Mouse (Mus musculus) urinary bladder, postnatal 10 days (tissue): ENCODE data around the gene Plcb3.
A peak's percentile ranks its signal among the peaks of the same experiment; 100 is the strongest.
"Not testable (repeated sequence)": the region's sequence is repeated elsewhere in the genome, so short reads cannot be mapped to it uniquely, and the experiment has no call there.

Experiments used
- DNase-seq: peaks from one replicate; pipeline ENCODE4 v3.0.0; 2022; ENCODE audit warnings: low spot score

The Plcb3 gene

DNA sequence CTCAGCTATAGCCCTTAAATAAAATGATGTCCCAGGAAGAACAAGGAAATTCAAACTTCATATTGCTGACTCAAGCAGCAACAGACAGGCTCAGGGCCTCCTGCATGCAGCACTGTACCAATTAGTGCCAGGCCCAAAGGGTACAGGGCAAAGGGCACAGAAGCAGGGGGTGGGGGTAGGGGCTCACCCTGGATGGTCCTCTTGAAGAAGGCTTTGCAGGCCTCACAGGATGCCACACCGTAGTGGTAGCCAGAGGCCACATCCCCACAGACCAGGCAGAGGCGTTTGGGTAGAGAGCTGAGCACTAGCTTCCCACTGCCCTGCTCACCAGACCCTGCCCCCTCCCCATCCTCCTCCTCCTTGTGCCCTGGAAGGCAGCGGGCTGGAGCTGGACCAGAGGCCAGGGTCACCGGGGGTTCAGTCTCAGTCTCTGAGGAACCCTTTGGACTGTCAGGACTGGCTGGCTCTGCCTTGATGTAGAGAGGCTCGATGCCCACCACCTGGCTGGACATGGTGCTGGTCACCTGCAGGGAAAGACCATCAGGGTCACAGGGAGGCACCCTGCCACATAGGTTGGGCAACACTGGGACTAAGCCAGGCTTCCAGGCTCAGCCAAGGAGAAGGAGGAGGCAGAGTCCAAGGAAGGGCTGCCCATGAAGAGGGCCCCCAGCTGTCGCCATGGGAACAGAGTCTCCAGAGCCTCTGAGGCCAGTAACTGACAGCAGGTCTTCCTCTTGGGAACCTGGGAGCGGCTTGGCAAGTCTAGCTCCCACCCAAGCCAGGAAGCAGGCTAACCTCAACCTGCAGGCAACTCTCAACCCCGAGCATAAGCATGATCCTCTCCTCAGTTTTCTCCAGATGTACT lies 56.2 kb downstream of the Plcb3 start:
- DNase-seq, result no peak

GRCm38 (mm10) chr19:6919431-6919830 lies 56.8 kb downstream of the Plcb3 start:
- no peak for DNase-seq

- no peak for DNase-seq
These were observed 57.9 kb downstream of the Plcb3 start for GRCm38 (mm10) chr19:6918321-6918720.

- DNase-seq, result no peak
These were observed 59.8 kb downstream of the Plcb3 start for GRCm38 (mm10) chr19:6916496-6916895.

DNA sequence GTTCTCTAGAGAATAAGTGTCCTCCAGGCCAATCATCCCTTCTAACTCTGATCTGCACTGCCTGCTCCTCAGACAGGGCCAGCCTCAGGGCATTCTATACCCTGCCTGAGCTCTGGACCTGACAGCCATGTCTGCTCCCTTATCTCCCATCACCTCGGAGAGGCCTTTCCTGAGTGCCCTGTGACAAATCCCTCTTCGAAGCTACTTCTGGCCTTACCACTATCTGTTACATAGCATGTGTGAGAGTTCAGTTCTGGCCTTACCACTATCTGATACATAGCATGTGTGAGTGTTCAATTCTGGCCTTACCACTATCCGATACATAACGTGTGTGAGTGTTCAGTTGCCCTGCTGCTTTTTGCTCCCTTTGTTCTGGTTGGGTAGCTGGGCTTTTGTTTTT lies 61.0 kb downstream of the Plcb3 start:
- no peak for DNase-seq

GRCm38 (mm10) chr19:6914540-6914939 lies 61.7 kb downstream of the Plcb3 start:
- DNase-seq, result no peak

- DNase-seq, result no peak
These were observed 62.3 kb downstream of the Plcb3 start for GRCm38 (mm10) chr19:6913991-6914390.

- DNase-seq, result no peak
These were observed 63.2 kb downstream of the Plcb3 start for GRCm38 (mm10) chr19:6913036-6913435.

DNA sequence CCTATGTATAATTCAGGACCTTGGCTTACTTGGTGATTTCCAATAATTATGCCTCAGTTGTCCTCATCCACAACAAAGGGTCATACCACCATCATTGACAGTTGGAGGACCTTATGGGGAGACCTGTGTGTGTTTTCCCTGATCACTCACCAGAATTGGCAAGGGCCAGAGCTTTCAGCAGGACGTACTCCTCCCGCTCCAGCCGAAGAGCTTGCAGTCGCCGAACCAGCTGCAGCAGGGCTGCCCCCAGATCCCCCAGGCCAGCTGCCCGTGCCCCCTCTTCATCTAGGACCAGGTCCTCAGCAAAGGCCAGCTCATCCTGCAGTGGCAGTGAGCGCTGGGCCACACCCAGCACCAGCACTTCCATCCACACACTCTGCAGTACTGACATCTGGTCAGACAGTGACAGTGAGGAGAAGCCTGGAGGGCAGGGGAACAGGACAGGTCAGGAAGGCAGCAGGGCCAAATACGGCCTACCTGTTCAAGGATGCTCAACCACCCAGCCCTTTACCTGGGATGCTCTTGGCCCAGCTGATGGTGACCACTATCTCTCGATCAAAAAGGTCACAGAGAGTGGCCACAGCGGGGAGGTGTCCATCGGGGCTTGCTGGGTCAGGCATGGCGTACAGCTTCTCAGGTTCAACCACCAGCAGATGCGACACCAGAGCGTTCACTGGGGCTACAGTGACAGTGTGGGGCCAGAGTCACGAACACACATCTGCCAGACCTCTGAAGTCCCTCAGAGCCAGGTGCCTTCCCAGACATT lies 63.9 kb downstream of the Plcb3 start:
- DNase-seq, result no peak

GRCm38 (mm10) chr19:6911101-6912074 lies 64.9 kb downstream of the Plcb3 start:
- DNase-seq, result no peak

DNA sequence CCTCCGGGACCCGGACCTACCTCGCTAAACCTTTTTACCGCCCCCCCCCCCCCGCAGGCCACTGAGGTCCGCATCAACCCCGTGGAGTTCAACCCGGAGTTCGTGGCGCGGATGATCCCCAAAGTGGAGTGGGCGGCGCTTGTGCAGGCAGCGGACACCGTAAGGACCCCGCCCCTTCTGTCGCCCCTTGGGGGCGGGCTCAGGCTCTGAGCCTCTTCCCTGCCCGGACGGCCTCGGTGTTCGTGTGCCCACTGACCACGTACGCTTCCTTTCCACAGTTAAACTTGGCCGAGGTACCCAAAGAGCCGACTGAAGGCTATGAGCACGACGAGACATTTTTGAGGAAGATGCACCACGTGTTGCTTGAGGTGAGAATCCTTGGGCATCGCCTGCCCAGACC lies 66.0 kb downstream of the Plcb3 start:
- DNase-seq, result not testable (repeated sequence)

DNA sequence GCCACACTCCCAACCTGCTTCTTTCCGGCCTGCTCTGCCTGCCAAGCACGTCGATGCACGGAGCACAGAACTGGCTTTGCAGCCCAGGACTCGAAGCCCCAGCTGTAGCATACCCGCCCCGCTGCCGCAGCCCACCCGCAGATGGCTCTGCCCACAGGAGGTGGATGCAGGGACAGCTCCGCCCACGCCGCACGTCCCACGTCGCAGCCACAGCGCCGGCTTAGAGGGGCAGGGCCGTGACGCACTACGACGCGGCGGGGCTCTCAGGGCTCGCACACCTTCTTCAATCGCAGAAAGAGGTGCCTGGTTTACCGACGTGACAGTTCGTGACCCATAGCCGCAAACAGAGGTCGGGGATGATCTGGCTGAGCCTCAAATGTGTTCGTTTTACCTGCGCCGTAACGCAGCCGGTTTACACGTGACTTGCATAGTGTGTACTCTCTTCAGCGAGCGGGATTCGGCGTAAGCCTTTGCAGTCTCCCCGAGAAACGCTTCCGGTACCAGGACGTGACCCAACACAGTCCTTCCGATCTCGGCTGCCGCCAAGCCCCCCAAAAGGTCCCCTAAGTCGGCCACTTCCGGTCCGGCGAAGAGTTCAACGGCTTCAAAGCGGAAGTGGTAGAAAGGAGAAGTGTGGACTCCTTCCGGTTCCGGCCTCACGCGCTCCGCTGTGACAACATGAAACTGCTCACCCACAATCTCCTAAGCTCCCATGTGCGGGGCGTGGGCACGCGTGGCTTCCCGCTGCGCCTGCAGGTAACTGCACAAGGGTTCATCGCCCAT lies 66.6 kb downstream of the Plcb3 start, which contains the start of the genes Trmt112 and Prdx5:
Gene Trmt112, plus strand, starts transcription at position 192 of the 783 bp plus-strand sequence.
Gene Prdx5, minus strand, starts transcription at position 600 of the 783 bp plus-strand sequence.
- DNase-seq, result peak; percentile 66

- DNase-seq, result no peak
These were observed 67.2 kb downstream of the Plcb3 start for GRCm38 (mm10) chr19:6909021-6909420.

DNA sequence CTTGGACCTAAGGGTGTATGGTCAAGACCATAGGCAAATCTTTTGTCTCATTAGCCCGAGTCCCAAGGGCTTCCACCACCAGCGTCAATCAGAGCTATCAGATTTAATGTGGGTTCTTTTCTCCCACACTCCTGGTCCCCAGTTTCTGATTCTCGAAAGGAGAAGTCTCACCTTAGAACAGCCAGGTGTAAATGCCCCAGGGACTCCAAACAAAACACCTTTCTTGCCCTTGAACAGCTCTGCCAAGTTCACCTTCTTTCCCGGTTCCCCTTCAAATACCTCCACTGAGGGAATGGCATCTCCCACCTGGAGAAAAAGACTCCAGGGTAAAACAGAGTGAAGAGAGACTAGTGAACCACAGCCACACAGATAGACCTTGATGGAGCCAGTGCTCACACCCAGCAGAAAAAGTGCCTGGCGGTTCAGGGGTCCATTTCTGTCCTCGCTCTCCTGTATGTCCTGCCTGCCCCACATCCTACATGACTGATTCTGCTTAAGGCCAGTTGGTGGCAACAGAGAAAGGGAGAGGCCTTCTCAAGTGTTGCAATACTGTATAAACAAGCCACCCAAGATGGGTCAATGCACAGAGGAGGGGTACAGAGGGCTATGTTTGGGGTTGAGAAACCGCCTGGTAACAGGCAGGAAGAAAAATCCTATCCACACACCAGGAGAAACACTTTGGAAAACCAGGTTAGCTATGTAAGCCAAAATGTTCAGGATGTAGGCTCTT lies 68.3 kb downstream of the Plcb3 start:
- no peak for DNase-seq

DNA sequence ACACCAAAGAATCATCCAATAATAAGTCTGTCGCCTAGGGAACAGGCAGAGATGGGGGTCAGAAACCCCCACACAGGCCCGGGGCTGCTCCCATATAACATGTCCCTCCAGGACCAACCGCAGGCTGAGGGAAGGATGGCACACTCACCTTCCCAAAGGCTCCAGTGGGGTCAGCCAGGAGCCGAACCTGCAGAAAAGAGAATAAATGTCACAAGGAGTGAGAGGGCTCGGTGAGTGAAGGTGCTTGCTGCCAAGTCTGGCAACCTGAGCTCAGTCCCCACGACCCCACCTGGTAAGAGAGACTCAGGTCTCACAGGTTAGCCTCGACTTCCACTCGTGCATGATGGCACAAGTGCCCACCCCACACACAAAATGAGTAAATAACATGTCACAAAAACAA lies 69.2 kb downstream of the Plcb3 start:
- no peak for DNase-seq

- no peak for DNase-seq
These were observed 70.1 kb downstream of the Plcb3 start for GRCm38 (mm10) chr19:6906199-6906598.

DNA sequence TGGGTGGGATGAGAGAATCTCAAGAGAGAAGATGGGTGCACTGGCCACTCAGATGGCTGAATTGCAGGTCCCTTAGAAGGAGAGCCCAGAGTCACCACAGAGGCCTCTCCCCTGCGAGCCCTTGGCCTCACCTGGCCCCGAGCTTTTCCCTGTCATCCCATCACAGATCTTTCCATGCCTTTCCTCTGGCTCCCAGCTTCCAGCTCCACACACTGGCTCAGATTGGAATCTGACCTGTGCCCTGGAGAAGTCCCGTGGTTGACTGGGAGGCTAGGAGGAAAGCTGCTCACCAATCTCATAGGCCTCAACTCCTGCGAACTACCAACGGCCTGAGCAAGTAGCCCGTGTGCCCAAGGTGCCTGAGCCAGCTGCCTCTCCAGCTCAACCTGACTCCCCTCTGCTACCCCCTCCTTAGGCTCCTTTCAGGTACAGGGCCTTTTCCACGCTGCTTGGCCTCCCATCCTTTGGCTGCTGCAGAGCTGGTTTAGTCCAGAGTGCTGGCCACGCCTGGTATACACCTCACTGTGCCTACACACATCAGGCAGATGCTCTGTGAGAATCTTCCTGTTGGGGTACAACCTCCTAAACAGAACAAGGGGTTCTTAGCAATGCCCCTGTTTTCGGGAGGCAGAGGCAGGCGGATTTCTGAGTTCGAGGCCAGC lies 70.6 kb downstream of the Plcb3 start:
- no peak for DNase-seq

- no peak for DNase-seq
These were observed 71.4 kb downstream of the Plcb3 start for GRCm38 (mm10) chr19:6904846-6905245.

- DNase-seq, result no peak
These were observed 73.2 kb downstream of the Plcb3 start for GRCm38 (mm10) chr19:6903031-6903430.
